Mouse (Mus musculus) lung, postnatal 0 days (tissue): ENCODE data around the gene Slc8a2.

Experiments used
- CTCF ChIP-seq: IDR thresholded peaks from 2 replicates; pipeline ENCODE4 v1.5.1; 2016; ENCODE audit warnings: antibody characterized with exemption, mild to moderate bottlenecking
- EP300 ChIP-seq: IDR thresholded peaks from 2 replicates; pipeline ENCODE4 v1.6.1; 2016; ENCODE audit warnings: antibody characterized with exemption, mild to moderate bottlenecking, control low read depth

DNA sequence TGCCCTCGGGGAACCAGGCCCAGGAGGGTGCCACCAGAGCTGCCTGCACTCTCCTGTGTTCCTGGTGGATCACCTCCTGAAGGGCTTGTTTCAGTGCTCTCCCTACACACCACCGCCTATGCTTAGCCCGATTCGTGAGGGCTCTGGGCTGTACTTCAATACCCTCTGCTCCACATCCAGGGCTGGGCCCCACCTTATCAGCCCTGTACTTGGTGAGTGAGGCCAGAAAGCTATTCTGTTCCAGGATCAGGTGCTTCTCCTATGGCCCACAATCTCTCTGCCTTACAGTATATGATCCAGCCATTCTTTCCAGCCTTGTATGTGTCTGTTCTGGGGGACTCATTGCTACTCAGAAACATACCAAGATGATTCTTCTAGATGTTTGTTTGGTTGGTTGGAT is 46.3 kb upstream of the Slc8a2 start:
- TF ChIP-seq EP300 (no peak), CTCF (no peak)
